Mouse (Mus musculus) ovary, postnatal 10 days (tissue): Measurements from ENCODE around the gene Gskip.

Source experiments
- DNase-seq: peaks from one replicate; pipeline ENCODE4 v3.0.0; 2022; ENCODE audit warnings: low spot score

The Gskip gene

DNA sequence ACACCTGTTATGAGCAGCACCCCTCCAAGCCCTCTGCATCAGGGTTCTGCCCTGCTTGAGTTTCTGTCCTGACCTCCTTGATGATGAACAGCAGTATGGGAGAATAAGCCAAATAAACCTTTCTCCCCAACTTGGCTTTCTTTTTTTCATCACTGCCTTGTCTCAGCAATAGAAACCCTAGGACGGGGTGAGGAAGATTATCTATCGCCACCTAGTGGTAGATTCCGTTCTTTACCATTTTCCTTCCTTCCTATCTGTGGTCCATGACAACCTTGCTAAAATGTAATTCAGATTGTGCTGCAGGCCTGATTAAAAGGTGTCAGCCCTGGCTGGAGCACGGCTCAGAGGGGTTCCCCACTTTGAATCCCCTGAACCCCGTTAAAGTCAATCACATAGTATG lies 38.0 kb downstream of the Gskip start:
- DNase-seq: no peak

DNA sequence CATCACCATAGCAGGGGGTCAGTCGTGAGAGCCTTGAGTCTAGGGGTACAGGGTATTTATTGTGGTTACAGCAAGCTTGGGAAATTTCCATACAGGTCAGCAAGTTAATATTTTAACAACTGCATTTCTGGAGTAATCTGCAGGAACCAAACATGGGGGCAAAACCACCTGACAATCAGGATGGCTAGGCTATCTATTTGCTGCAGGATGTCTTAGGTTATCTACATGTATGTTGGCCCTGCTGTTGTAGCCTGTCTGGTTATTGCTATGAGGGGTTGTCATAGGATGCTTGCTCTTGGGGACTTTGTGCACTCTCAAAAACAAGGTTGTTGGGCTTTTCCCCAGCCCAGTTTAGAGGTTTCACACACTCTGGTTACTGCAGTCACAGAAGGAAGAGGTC lies 40.0 kb downstream of the Gskip start:
- DNase-seq: no peak

DNA sequence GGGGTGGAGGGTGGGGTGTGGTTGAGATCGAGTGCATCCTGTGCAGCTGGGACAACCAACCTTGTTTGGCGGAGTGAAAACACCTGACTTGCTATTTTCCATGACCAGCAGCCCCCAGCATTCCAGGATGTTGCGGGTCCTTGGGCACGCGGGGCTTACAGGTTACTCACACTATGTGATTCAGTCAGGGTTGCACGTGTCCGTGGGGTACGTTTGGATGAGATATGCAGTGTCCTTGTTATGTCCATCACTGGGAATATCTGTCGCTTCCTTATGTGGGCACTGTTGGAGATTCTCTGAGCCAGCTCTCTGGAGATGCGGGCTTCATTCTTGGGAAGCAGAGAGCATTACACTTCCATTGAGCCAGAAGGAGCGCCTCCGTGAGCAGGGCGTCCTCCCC lies 41.1 kb downstream of the Gskip start:
- DNase-seq: no peak

DNA sequence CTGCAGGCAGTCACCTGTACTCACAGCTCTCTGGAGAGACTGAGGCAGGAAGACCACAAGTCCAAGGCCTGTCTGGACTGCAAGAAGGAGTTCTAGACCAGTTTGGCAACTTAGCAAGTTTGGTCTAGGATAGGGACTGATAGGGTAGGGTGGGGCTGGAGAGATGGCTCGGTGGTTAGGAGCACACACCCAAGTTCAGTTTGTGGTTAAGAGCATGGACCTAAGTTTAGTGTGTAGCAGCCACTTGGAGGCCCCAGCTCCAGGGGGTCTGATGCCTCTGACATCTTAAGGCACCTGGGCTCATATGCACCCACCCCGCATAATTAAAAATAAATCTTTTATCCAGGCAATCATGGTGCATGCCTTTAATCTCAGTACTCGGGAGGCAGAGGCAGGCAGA lies 42.6 kb downstream of the Gskip start:
- no peak for DNase-seq

DNA sequence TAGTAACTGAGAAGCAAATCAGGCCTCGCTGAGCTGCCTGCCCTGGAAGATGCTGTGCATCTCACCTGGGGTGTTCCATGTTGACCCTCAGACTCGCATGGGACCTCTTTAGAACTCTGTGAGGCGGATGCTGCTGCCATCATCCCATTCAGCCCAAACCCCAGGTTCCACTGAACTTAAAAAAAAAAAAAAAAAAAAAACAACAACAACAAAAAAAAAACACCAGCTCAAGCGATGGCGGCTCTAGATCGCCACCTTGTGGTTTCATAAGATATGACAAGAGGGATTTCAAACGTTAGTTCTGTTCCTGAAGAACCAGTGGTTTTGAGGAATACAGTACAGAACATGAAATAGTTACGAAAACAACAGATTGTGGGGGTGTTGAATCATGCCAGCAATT lies 43.3 kb downstream of the Gskip start:
- no peak for DNase-seq

DNA sequence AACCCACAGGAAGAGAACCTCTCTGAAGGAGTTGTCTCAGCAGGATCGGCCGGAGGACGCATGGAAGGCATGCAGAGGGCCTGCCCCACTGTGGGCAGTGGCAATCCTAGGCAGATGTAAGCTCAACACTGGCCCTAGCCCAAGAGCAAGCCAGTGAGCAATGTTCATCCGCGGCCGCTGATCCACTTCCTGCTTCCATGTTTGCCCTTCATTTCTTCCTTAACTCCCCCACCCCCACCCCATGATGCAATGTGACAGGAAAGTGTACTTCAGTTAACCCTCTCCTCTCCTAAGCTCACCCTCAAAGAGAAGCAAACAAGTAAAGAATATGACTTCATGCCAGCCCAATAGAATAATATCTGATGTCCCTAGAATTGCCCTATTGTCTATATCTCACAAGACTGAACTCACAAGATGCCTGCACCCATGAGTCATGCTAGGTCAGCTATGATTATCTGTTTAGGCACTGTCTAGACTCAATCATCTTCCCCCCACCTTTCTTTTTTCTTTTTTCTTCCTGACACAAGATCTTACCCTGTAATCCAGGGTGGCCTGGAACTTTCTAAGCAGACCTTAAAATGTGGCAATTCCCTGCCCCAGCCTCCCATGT lies 46.3 kb downstream of the Gskip start:
- DNase-seq: no peak

DNA sequence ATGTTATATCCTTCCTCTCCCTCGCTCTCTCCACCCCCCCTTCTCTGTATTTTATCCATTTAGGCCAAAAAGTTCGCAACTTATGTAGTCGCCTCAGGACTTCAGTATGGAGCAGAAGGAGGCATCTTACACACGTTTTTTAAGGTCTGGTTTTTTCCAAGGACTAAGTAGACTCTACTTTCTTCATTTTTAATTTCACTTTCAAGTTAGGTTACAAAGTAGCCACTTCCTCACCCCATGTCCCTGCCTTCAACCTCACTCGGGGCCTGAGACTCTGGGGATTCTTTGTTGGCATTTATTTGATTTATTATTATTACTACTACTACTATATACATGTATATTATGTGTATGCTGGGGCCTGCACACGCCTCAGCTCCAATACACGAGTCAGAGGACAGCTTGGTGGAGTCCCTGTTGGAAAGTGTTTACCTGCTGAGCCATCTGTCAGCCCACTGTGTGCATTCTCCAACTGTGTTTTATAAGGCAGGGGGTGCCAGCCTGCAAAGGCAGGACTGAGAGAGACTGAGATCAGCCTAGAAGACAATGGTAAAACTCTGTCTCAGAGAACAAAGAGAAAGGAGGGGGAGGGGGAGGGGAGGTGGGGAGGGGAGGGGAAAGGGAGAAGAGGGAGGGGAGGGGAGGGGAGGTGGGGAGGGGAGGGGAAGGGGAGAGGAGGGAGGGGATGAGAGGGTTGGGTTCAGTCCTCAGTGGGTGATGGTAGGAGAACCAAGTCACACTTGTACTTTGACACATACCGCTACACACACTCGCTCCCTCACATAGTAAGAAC lies 48.9 kb downstream of the Gskip start:
- DNase-seq: no peak

DNA sequence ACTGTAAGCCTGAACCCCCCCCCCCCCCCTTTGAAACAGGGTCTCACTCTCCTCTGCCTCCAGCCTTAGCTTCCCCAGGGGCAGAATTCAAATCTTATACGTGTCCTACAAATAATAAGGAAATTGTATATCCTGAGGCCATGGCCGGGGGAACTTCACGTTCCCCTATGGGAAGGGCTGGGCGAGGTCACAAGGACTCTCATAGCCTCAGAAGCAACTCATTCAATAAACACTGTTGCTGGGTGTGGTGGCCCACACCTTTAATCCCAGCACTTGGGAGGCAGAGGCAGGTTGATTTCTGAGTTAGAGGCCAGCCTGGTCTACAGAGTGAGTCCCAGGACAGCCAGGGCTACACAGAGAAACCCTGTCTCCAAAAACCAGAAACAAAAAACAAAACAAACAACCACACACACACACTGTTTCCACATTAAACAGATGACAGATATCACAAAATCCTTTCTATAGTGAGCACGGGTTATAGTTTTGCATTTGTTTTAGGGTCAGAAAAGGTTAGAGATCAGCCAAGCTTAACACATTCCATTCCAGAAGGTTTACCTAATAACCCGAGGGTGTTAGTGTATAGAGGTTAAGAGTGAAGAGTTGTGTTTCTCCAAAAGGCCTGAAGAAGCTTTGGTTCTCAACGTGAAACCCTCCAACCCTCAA lies 50.7 kb downstream of the Gskip start:
- DNase-seq: no peak

DNA sequence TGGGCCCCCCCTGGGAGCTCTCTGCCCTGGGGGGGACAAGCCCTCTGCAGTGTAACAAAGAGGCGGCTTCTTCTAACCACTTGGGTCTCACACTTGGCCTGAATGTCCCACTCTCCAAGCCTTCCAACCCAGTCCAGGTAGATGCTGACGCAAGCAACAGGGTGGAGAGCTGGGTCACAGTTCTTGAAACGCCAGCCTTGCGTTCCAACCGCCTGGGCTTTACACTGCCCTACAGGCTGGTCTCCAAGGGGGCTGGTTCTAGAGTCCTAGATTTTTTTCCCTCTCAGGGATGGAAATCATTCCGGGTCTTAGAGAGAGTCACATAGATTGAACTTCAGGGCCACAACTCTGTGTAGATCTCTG lies 51.2 kb downstream of the Gskip start:
- no peak for DNase-seq

DNA sequence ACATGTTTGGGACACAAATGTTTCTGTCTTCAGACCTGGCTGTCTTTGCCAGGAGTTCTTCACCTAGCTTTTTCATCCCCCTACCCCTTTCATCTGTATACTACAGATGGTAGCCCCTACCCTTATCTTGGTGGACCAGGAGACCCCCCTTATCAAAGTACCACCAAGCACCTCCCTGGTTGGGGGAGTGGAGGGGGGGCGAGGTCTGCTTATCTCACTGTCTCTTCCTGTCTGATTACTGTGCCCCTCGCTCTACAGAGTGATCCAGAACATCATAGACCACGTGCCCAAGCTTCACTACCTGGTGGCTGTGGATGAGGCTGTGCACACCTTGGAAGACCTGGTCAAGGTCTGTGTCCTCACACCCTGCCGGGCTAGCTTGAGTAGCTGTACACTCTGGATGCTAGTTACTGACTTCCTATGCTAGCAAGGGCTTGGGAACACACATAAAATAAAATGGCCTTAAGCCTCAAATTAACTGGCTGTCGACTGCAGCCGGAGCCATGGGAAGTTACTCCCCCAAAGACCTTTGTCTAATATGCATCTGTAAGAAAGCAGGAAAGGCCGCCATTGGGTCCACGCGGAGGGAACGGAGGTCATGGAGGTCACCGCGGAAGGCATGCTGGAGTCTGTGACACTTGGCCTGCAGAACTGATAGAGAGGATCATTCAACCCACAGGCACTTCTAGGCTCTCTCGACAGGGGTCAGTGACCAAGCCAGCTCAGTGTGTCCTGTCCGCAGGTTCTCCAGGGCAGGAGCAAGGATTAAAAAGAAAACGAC lies 53.9 kb downstream of the Gskip start:
- DNase-seq: no peak

DNA sequence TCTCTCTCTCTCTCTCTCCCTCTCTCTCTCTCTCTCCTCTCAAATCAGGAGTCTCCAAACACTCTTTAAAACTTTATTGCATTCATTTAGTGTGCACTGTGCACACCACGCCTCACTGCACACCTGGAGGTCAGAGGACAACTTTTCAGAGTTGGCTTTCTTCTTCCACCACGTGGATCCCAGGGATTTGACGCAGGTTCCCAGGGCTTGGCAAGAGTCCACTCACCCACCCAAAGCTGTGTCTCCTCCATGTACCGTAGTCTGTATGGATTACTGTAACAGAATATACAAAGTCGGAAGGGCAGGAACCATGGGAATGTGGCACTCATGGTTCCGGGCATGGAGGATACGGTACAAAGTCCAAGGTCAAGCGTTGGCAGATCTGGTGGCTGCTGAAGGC lies 55.0 kb downstream of the Gskip start:
- DNase-seq: no peak

DNA sequence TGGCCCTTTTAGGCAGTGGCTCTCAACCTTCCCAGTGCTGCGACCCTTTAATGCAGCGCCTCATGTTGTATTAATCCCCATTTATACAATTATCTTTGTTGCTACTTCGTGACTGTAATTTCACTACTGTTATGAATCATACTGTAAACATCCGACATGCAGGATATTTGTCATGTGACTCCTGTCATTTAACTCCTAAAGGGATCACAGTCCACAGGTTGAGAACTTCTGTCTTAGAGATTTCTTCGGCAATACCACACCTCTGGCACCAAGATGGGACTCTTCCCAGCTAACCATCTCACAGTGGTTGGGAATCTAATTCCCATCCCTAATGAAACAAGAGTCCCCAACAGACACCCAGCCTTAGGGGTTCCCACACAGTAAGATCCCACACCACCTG lies 63.5 kb downstream of the Gskip start:
- no peak for DNase-seq
